Mouse (Mus musculus) liver, postnatal 0 days (tissue): Measurements from ENCODE around the gene Eif4a3.

Experiments
- CTCF ChIP-seq: sonication (generic); IDR thresholded peaks from 2 replicates; pipeline ENCODE4 v1.5.1; 2016; ENCODE audit warnings: antibody characterized with exemption, low read depth
- EP300 ChIP-seq: IDR thresholded peaks from 2 replicates; pipeline ENCODE4 v1.6.1; 2016; ENCODE audit warnings: antibody characterized with exemption, low read depth, mild to moderate bottlenecking

DNA sequence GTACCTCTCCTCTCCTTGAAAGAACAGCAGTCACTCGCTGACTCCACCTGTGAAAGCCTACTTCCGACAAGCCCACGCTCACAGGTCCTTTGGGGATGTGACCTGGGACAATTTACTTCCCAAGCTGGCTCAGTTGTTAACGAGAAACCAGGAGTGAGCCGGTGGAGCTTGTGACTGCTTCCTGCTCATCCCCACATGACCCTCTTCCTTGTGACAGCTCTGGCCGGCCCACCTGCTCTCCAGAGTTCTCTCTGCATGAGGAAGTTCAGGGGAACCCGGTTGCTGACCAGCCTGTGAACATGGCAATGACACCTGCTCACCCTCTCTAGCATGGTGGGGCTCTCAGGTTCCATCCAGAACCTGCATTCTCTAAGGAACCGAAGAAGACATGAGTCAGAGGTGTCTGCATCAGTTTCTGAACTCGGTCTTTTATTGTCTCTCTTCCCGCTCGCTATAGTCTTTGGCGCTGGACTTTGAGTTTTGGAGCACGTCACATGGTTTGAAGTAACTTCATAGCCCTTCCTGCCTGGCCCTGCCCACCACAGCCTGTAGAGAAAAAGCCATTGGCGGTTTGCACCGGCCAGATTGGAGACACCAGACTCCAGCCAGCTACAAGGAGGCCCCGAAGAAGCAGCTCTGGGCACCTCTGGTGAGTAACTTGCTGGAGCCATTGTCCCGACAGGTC lies 14.5 kb upstream of the Eif4a3 start:
- TF ChIP-seq CTCF, result no peak
- no peak for TF ChIP-seq EP300
